Mouse (Mus musculus) forebrain, embryonic 13.5 days (tissue): ENCODE results near the gene Wif1. TPM values are rescaled to one million over a fixed set of nuclear protein-coding genes. Genes with fewer than 3 reads are reported as not detected.

ENCODE experiments used
- ATAC-seq: fragments of 200-750 bp; cut with Nextera tagmentation; 2 replicates; pipeline ENCODE4 v1.8.0; 2017
- H3K27ac ChIP-seq: fragments of 300-500 bp; sonication (generic); 2 replicates; pipeline ENCODE4 v1.5.1; 2015; ENCODE audit warnings: inconsistent platforms, mild to moderate bottlenecking, moderate library complexity
- H3K27me3 ChIP-seq: fragments of 300-500 bp; sonication (generic); 2 replicates; pipeline ENCODE4 v1.6.1; 2015; ENCODE audit warnings: mild to moderate bottlenecking, inconsistent platforms
- H3K36me3 ChIP-seq: fragments of 300-500 bp; sonication (generic); 2 replicates; pipeline ENCODE4 v1.6.1; 2015; ENCODE audit warnings: mild to moderate bottlenecking, inconsistent platforms; ENCODE audit not compliant: poor library complexity, severe bottlenecking
- H3K4me1 ChIP-seq: fragments of 300-500 bp; sonication (generic); 2 replicates; pipeline ENCODE4 v1.6.1; 2015; ENCODE audit warnings: inconsistent platforms
- H3K4me2 ChIP-seq: fragments of 300-500 bp; sonication (generic); 2 replicates; pipeline ENCODE4 v1.6.1; 2015; ENCODE audit warnings: inconsistent platforms, mild to moderate bottlenecking, moderate library complexity
- H3K4me3 ChIP-seq: fragments of 300-500 bp; sonication (generic); 2 replicates; pipeline ENCODE4 v1.5.1; 2015; ENCODE audit warnings: mild to moderate bottlenecking, inconsistent platforms
- H3K9ac ChIP-seq: fragments of 300-500 bp; sonication (generic); 2 replicates; pipeline ENCODE4 v1.6.1; 2015; ENCODE audit warnings: mild to moderate bottlenecking, inconsistent platforms
- H3K9me3 ChIP-seq: fragments of 300-500 bp; sonication (generic); replicated peaks from 2 replicates; pipeline ENCODE4 v1.6.1; 2016; ENCODE audit warnings: inconsistent platforms
- WGBS: fragments of 180-500 bp; shearing (Covaris S2); methylation state at CpG from one replicate; pipeline ENCODE4 v1.1.7; 2015; 5-methylcytosine and 5-hydroxymethylcytosine counted together
- polyA plus RNA-seq: library from polyadenylated mRNA; unstranded; fragments of >200 nt; fragmentation: Nextera tagmentation; extraction: Ambion mirVana; gene quantifications from 2 replicates; pipeline ENCODE4 v1.2.1, GENCODE M21; 2015

Wif1 gene
- polyA plus RNA-seq: 4.5 and 5.3 TPM in 2 replicates

GRCm38 (mm10) chr10:121033826-121034568, at the start of gene Wif1:
Gene Wif1, plus strand, starts transcription at chr10:121033960.
- Histone ChIP-seq H3K27me3 (peaks cover 43% of the 10 kb centered on the region), H3K9ac (peak within 1 kb of the TSS; percentile 68), H3K9me3 (no peaks in the 10 kb centered on the region), H3K4me2 (peak within 1 kb of the TSS; percentile 91), H3K27ac (no peak within 1 kb of the TSS), H3K36me3 (no peaks in the 10 kb centered on the region), H3K4me3 (peak within 1 kb of the TSS; percentile 53), H3K4me1 (peaks cover 13% of the 10 kb centered on the region)
- ATAC-seq: peak; percentile 92
- WGBS: 1% methylated on average over 49 of the region's 49 CpGs

- H3K4me1 ChIP-seq: no peaks in the 10 kb centered on the region
- no peak overlapping the region for H3K4me3 ChIP-seq
- H3K9ac ChIP-seq: no peak overlapping the region
- 90% methylated on average over 2 of the region's 2 CpGs for WGBS
- no peaks in the 10 kb centered on the region for H3K27me3 ChIP-seq
- H3K27ac ChIP-seq: no peak overlapping the region
- no peak for ATAC-seq
- no peaks in the 10 kb centered on the region for H3K36me3 ChIP-seq
- H3K4me2 ChIP-seq: no peak overlapping the region
- H3K9me3 ChIP-seq: no peaks in the 10 kb centered on the region
Measured at GRCm38 (mm10) chr10:121002135-121002534, 31.6 kb upstream of the Wif1 start.

GRCm38 (mm10) chr10:121011496-121011895, 22.3 kb upstream of the Wif1 start:
- Histone ChIP-seq H3K27me3 (no peaks in the 10 kb centered on the region), H3K27ac (no peak overlapping the region), H3K4me2 (no peak overlapping the region), H3K4me1 (no peaks in the 10 kb centered on the region), H3K9me3 (peaks cover 8% of the 10 kb centered on the region; the same call in 1 of the 2 replicates), H3K4me3 (no peak overlapping the region), H3K36me3 (no peaks in the 10 kb centered on the region), H3K9ac (no peak overlapping the region)
- no peak for ATAC-seq
- 93% methylated on average over 4 of the region's 4 CpGs for WGBS

- ATAC-seq: no peak
- Histone ChIP-seq H3K36me3 (no peaks in the 10 kb centered on the region), H3K4me2 (no peak overlapping the region), H3K27me3 (no peaks in the 10 kb centered on the region), H3K9me3 (peaks cover 8% of the 10 kb centered on the region; the same call in 1 of the 2 replicates), H3K4me1 (no peaks in the 10 kb centered on the region), H3K27ac (no peak overlapping the region; the same call in 1 of the 2 replicates), H3K4me3 (no peak overlapping the region), H3K9ac (no peak overlapping the region)
- WGBS: 90% methylated on average over 8 of the region's 8 CpGs
Measured at GRCm38 (mm10) chr10:121016291-121016690, 17.5 kb upstream of the Wif1 start.

- Histone ChIP-seq H3K27ac (no peak overlapping the region; the same call in 1 of the 2 replicates), H3K27me3 (no peaks in the 10 kb centered on the region), H3K4me1 (no peaks in the 10 kb centered on the region), H3K36me3 (no peaks in the 10 kb centered on the region), H3K9me3 (peaks cover 8% of the 10 kb centered on the region; the same call in 1 of the 2 replicates), H3K4me3 (no peak overlapping the region), H3K4me2 (no peak overlapping the region), H3K9ac (no peak overlapping the region)
- WGBS: 37% methylated on average over 18 of the region's 18 CpGs
- peak; percentile 63; the same call in 1 of the 2 replicates for ATAC-seq
Measured at GRCm38 (mm10) chr10:121016711-121017503, 16.9 kb upstream of the Wif1 start.

GRCm38 (mm10) chr10:121022951-121023350, 10.8 kb upstream of the Wif1 start:
- no peaks in the 10 kb centered on the region for H3K27me3 ChIP-seq
- WGBS: 63% methylated on average over 5 of the region's 5 CpGs
- ATAC-seq: no peak
- no peaks in the 10 kb centered on the region for H3K4me1 ChIP-seq
- no peak overlapping the region for H3K27ac ChIP-seq
- H3K4me2 ChIP-seq: no peak overlapping the region
- H3K9ac ChIP-seq: no peak overlapping the region
- no peaks in the 10 kb centered on the region for H3K36me3 ChIP-seq
- H3K9me3 ChIP-seq: no peaks in the 10 kb centered on the region
- no peak overlapping the region for H3K4me3 ChIP-seq

GRCm38 (mm10) chr10:121031802-121032201, 2.0 kb upstream of the Wif1 start:
- H3K9ac ChIP-seq: no peak overlapping the region
- H3K4me1 ChIP-seq: peaks cover 13% of the 10 kb centered on the region
- ATAC-seq: no peak
- H3K4me3 ChIP-seq: no peak overlapping the region
- H3K36me3 ChIP-seq: no peaks in the 10 kb centered on the region
- no peaks in the 10 kb centered on the region for H3K9me3 ChIP-seq
- peaks cover 40% of the 10 kb centered on the region for H3K27me3 ChIP-seq
- no peak overlapping the region for H3K27ac ChIP-seq
- WGBS: 14% methylated on average over 7 of the region's 7 CpGs
- no peak overlapping the region for H3K4me2 ChIP-seq

- no peak overlapping the region for H3K27ac ChIP-seq
- under 1% methylated on average over 25 of the region's 25 CpGs for WGBS
Measured at GRCm38 (mm10) chr10:121033128-121033791, 500 bp upstream of the Wif1 start.

GRCm38 (mm10) chr10:121034569-121034947, 798 bp downstream of the Wif1 start:
- Histone ChIP-seq H3K4me1 (peaks cover 13% of the 10 kb centered on the region), H3K4me2 (peak overlapping the region; percentile 91), H3K9ac (no peak overlapping the region; the same call in 1 of the 2 replicates), H3K9me3 (no peaks in the 10 kb centered on the region), H3K36me3 (no peaks in the 10 kb centered on the region), H3K27me3 (peaks cover 43% of the 10 kb centered on the region), H3K4me3 (peak overlapping the region; percentile 53), H3K27ac (no peak overlapping the region)
- no peak for ATAC-seq
- WGBS: 15% methylated on average over 5 of the region's 5 CpGs

More at GRCm38 (mm10) chr10:121033128-121033791, 500 bp upstream of the Wif1 start:
- ATAC-seq: peak; percentile 68
- H3K4me3 ChIP-seq: peak overlapping the region; percentile 53
- peaks cover 43% of the 10 kb centered on the region for H3K27me3 ChIP-seq
- H3K9ac ChIP-seq: peak overlapping the region; percentile 36
- H3K4me2 ChIP-seq: peak overlapping the region; percentile 91
- H3K4me1 ChIP-seq: peaks cover 13% of the 10 kb centered on the region
- H3K36me3 ChIP-seq: no peaks in the 10 kb centered on the region
- H3K9me3 ChIP-seq: no peaks in the 10 kb centered on the region

- Histone ChIP-seq H3K36me3 (no peaks in the 10 kb centered on the region), H3K27ac (no peak overlapping the region), H3K9me3 (no peaks in the 10 kb centered on the region), H3K27me3 (peaks cover 25% of the 10 kb centered on the region), H3K9ac (no peak overlapping the region), H3K4me3 (no peak overlapping the region), H3K4me2 (no peak overlapping the region), H3K4me1 (peaks cover 8% of the 10 kb centered on the region)
- ATAC-seq: no peak
- 82% methylated on average over 4 of the region's 4 CpGs for WGBS
Measured at GRCm38 (mm10) chr10:121038556-121039284, 5.0 kb downstream of the Wif1 start.

GRCm38 (mm10) chr10:121040911-121041310, 7.2 kb downstream of the Wif1 start:
- 76% methylated on average over 14 of the region's 14 CpGs for WGBS
- ATAC-seq: peak; percentile 59; the same call in 1 of the 2 replicates

More at GRCm38 (mm10) chr10:121040911-121041310, 7.2 kb downstream of the Wif1 start:
- Histone ChIP-seq H3K9me3 (no peaks in the 10 kb centered on the region), H3K27me3 (peaks cover 11% of the 10 kb centered on the region), H3K4me3 (no peak overlapping the region), H3K4me2 (no peak overlapping the region), H3K36me3 (no peaks in the 10 kb centered on the region), H3K9ac (no peak overlapping the region), H3K4me1 (no peaks in the 10 kb centered on the region), H3K27ac (no peak overlapping the region)
